Mouse (Mus musculus): ENCODE results near the gene Nid1. TPM values are rescaled to one million over a fixed set of nuclear protein-coding genes. Genes with fewer than 3 reads are reported as not detected.
A peak's percentile ranks its signal among the peaks of the same experiment; 100 is the strongest.
"Not testable (repeated sequence)": the region's sequence is repeated elsewhere in the genome, so short reads cannot be mapped to it uniquely, and the experiment has no call there.

The Nid1 gene
- total and polyA plus RNA-seq, 2 experiments from 2014 or later = 27.3 to 70.6 TPM

DNA sequence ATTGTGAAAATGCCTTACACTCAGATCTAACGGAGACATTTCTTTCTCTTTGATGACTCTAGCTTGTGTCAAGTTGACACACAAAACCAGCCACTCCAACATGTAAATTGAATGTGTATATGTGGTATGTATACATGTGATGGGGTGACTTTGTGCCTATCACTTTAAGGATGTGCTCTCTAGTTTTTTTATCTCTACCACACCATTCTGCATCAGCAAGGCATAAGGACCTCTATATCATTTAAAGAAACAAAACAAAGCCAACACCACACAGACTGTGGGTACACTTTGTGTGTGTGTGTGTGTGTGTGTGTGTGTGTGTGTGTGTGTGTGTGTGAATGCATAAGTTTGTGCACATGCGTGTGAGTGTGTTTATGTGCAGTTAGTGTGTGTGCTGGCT, 99.2 kb downstream of the Nid1 start:
- no peak for DNase-seq (ENCODE audit: low spot score)
- Histone ChIP-seq H3K36me3 (ENCODE audit: insufficient read depth, low read length) (no peaks in the 10 kb centered on the region), H3K9ac (replicated peaks; ENCODE audit: low read length, poor library complexity, severe bottlenecking) (no peak overlapping the region), H3K4me2 (ENCODE audit: low read depth, low read length, poor library complexity, severe bottlenecking) (no peak overlapping the region), H3K27ac (ENCODE audit: low read depth, low read length) (no peak overlapping the region), H3K9me3 (ENCODE audit: low read length) (no peaks in the 10 kb centered on the region), H3K4me1 (ENCODE audit: insufficient read depth, low read length) (no peaks in the 10 kb centered on the region), H3K4me3 (ENCODE audit: low read depth, low read length) (no peak overlapping the region), H3K27me3 (ENCODE audit: insufficient read depth, low read length) (no peaks in the 10 kb centered on the region)
- 91% methylated on average over 2 of the region's 2 CpGs for WGBS
- TF ChIP-seq CTCF (IDR thresholded peaks at IDR 0.05) = no peak
- ATAC-seq (ENCODE audit: low FRiP score) = no peak

GRCm38 (mm10) chr13:13537272-13538015, 100.1 kb downstream of the Nid1 start:
- Histone ChIP-seq H3K27ac (ENCODE audit: low read depth, low read length) (no peak overlapping the region), H3K9me3 (ENCODE audit: low read length) (no peaks in the 10 kb centered on the region), H3K4me2 (ENCODE audit: low read depth, low read length, poor library complexity, severe bottlenecking) (no peak overlapping the region), H3K36me3 (ENCODE audit: insufficient read depth, low read length) (no peaks in the 10 kb centered on the region), H3K4me1 (ENCODE audit: insufficient read depth, low read length) (no peaks in the 10 kb centered on the region), H3K27me3 (ENCODE audit: insufficient read depth, low read length) (no peaks in the 10 kb centered on the region), H3K9ac (replicated peaks; ENCODE audit: low read length, poor library complexity, severe bottlenecking) (no peak overlapping the region), H3K4me3 (ENCODE audit: low read depth, low read length) (no peak overlapping the region)
- no peak for TF ChIP-seq CTCF (IDR thresholded peaks at IDR 0.05)
- no peak for ATAC-seq (ENCODE audit: low FRiP score)
- WGBS = 89% methylated on average over 2 of the region's 2 CpGs
- DNase-seq (ENCODE audit: low spot score) = no peak

DNA sequence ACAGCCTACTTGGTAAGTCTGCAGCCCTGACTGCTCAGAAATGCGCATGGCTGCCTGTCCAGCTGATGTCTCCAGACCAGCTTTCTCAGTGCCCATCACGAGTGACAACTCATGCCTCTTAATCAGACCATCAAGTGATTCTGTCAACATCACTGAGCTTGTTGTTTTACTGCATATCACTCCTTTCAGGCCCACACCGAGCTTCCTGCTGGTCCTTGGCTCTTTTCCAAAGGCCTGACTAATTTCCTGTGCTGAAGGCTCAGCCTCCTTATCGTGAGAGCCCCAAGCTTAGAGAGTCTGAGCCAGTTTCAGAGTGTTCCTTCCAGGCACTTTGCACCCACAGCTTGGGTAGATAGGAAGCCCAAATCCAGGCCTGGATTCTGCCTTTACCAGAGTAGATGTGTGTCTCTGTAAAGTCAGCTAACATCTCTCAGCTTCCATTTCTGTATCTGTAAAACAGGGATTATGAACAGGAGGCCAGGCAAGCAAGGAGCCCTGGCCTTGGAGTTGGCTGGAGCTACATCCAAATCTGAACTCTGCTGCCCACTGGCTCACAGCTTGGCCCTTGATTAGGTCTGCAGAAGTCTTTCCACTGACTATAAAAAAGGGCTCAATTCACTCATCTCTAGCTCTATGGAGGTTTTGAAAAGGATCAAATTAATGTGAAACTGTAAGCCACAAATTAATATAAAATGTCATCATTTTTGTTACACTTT, 101.4 kb downstream of the Nid1 start:
- TF ChIP-seq CTCF (IDR thresholded peaks at IDR 0.05) = no peak
- H3K4me1 ChIP-seq (ENCODE audit: insufficient read depth, low read length) = no peaks in the 10 kb centered on the region
- DNase-seq (ENCODE audit: low spot score) (peak; percentile 51), ATAC-seq (ENCODE audit: low FRiP score) (no peak)
- no peak overlapping the region for H3K4me2 ChIP-seq (ENCODE audit: low read depth, low read length, poor library complexity, severe bottlenecking)
- no peaks in the 10 kb centered on the region for H3K36me3 ChIP-seq (ENCODE audit: insufficient read depth, low read length)
- H3K27ac ChIP-seq (ENCODE audit: low read depth, low read length) = no peak overlapping the region
- 31% methylated on average over 4 of the region's 4 CpGs for WGBS
- no peak overlapping the region for H3K9ac ChIP-seq (replicated peaks; ENCODE audit: low read length, poor library complexity, severe bottlenecking)
- no peaks in the 10 kb centered on the region for H3K27me3 ChIP-seq (ENCODE audit: insufficient read depth, low read length)
- no peaks in the 10 kb centered on the region for H3K9me3 ChIP-seq (ENCODE audit: low read length)
- no peak overlapping the region for H3K4me3 ChIP-seq (ENCODE audit: low read depth, low read length)

- not testable (repeated sequence) for DNase-seq (ENCODE audit: low spot score); H3K9me3 ChIP-seq (ENCODE audit: low read length); H3K36me3 ChIP-seq (ENCODE audit: insufficient read depth, low read length); H3K27me3 ChIP-seq (ENCODE audit: insufficient read depth, low read length); H3K27ac ChIP-seq (ENCODE audit: low read depth, low read length); H3K4me3 ChIP-seq (ENCODE audit: low read depth, low read length); H3K4me2 ChIP-seq (ENCODE audit: low read depth, low read length, poor library complexity, severe bottlenecking); H3K4me1 ChIP-seq (ENCODE audit: insufficient read depth, low read length); H3K9ac ChIP-seq (replicated peaks; ENCODE audit: low read length, poor library complexity, severe bottlenecking); ATAC-seq (ENCODE audit: low FRiP score)
- peak; percentile 49 for TF ChIP-seq CTCF (IDR thresholded peaks at IDR 0.05)
- 90% methylated on average over 10 of the region's 10 CpGs for WGBS
Observed at GRCm38 (mm10) chr13:13543073-13543472, 105.7 kb downstream of the Nid1 start.

DNA sequence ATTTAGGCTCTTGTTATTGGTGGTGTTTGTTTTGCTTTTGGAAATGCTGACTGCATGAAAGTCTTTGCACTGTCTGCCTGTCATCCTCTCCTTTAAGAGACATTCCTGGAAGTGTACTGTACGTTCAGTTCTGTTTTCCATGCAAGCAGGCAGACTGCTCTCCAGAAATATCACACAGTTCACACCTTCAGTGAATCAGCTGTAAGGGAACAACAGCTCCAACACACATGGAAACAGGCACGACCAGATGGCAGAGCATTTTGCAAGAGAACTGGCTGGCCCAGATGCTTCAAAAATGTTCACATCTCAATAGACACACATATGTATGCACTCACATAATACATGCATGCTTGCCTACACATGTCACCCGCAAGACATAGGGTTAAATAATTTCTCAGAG, 109.4 kb downstream of the Nid1 start:
- H3K4me1 ChIP-seq (ENCODE audit: insufficient read depth, low read length) = no peaks in the 10 kb centered on the region
- DNase-seq (ENCODE audit: low spot score) (no peak), ATAC-seq (ENCODE audit: low FRiP score) (no peak)
- no peak for TF ChIP-seq CTCF (IDR thresholded peaks at IDR 0.05)
- H3K9ac ChIP-seq (replicated peaks; ENCODE audit: low read length, poor library complexity, severe bottlenecking) = no peak overlapping the region
- H3K4me3 ChIP-seq (ENCODE audit: low read depth, low read length) = no peak overlapping the region
- no peak overlapping the region for H3K4me2 ChIP-seq (ENCODE audit: low read depth, low read length, poor library complexity, severe bottlenecking)
- WGBS = 76% methylated on average over 3 of the region's 3 CpGs
- no peak overlapping the region for H3K27ac ChIP-seq (ENCODE audit: low read depth, low read length)
- H3K27me3 ChIP-seq (ENCODE audit: insufficient read depth, low read length) = no peaks in the 10 kb centered on the region
- no peaks in the 10 kb centered on the region for H3K9me3 ChIP-seq (ENCODE audit: low read length)
- H3K36me3 ChIP-seq (ENCODE audit: insufficient read depth, low read length) = no peaks in the 10 kb centered on the region

GRCm38 (mm10) chr13:13547889-13548288, 110.5 kb downstream of the Nid1 start:
- no peak for DNase-seq (ENCODE audit: low spot score)
- Histone ChIP-seq H3K9ac (replicated peaks; ENCODE audit: low read length, poor library complexity, severe bottlenecking) (no peak overlapping the region), H3K4me2 (ENCODE audit: low read depth, low read length, poor library complexity, severe bottlenecking) (no peak overlapping the region), H3K9me3 (ENCODE audit: low read length) (no peaks in the 10 kb centered on the region), H3K27ac (ENCODE audit: low read depth, low read length) (no peak overlapping the region), H3K4me3 (ENCODE audit: low read depth, low read length) (no peak overlapping the region), H3K27me3 (ENCODE audit: insufficient read depth, low read length) (no peaks in the 10 kb centered on the region), H3K36me3 (ENCODE audit: insufficient read depth, low read length) (no peaks in the 10 kb centered on the region), H3K4me1 (ENCODE audit: insufficient read depth, low read length) (no peaks in the 10 kb centered on the region)
- WGBS = 91% methylated on average over 4 of the region's 4 CpGs
- no peak for TF ChIP-seq CTCF (IDR thresholded peaks at IDR 0.05)
- no peak for ATAC-seq (ENCODE audit: low FRiP score)

Measured in midbrain, postnatal 0 days (tissue).